Mouse (Mus musculus): ENCODE measurements at regions not wholly inside any gene's neighbourhood (a gene's known extent, or its start where the extent isn't known, plus 50 kb on each side); places are given as distances from the start of the nearest gene placed in this dataset.

DNA sequence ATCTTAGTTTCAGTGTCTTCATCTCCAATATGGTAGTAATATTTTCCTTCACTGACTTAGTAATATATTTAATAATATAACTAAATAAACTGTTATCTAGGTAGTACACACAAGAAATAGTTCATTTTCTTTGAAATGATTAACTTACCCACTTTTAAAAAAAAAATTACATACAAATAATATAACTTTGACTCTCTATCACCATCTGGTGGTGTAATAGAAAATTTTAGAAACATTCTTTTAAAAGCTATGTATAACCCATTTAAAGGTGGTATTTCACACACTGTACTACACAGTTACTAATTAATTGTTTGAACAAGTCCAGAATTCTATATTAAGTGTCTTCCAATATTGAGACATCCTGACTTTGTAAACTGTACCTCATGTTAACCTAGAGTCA lies 53.9 kb upstream of the Olfr266 start:
- DNase-seq (ENCODE audit: low read depth in 2 of 2, low spot score in 2 of 2) = peak in 1 of 2 experiments; percentile 14

DNA sequence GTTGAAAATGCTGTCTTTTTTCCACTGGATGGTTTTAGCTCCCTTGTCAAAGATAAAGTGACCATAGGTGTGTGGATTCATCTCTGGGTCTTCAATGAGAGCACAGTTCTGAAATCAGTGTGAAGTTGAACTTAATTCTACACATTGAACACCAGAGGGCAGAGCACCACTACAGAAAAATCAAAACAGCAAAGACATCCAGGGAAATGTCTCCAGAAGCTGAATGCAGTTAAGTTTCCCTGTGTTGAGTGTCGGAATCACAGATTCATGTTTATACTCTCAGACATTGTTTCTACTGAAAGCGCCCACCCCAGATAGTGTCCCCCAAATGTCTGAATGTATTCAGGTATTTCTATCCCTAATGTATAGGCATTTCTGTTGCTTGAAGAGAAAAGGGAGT lies 77.1 kb upstream of the Olfr266 start:
- peak in 1 of 2 experiments; percentile 17 for DNase-seq (ENCODE audit: low read depth in 2 of 2, low spot score in 2 of 2)

- DNase-seq (ENCODE audit: low read depth in 2 of 2, low spot score in 2 of 2) = no peak
Measured at GRCm38 (mm10) chr3:106906668-106907067, 80.6 kb upstream of the Olfr266 start.

GRCm38 (mm10) chr3:106936067-106936466 lies 99.9 kb upstream of the Kcna3 start:
- no peak for DNase-seq (ENCODE audit: low read depth in 2 of 2, low spot score in 2 of 2)

- DNase-seq (ENCODE audit: low read depth in 2 of 2, low spot score in 2 of 2) = peak; percentile 13 to 46
Measured at GRCm38 (mm10) chr3:106940095-106940494, 95.9 kb upstream of the Kcna3 start.

DNA sequence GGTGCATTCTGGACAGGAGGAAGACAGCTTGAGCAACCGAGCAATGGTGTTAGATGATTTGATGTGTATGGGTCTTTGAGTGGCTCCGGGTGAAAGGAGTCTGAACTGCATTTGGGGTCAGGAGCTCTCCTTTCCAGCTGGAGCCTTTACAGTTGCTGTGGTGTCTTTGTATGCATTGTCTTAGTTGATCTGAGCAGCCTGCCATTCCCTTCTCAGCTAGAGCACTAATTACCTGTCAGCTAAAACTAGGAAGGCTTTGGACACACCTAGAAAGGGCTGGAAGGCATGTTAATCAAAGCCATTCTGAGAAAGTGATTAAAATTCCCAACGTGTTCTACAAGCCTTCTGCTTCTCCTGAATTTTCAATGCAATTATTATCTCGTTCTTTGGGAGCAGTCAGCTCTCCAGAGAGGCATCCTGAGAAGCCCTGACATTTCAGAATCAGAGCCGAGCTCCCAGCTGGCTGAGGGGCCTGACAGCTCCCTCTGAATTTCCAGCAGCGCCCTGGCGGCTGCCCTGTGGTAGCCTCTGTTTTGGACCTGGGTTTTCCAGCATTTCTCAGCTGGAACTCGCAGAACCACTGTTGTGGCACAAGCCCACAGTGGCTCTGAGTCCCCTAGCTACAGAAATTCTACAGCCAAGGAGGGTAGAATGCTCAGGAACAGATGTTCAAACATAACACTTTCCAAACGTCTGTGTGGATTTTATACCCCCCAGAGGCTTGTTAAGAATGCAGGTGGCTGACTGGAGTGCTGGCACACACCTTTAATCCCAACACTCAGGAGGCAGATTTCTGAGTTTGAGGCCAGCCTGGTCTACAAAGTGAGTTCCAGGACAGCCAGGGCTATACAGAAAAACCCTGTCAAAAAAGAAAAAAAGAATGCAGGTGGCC lies 80.2 kb upstream of the Kcna3 start:
- no peak for DNase-seq (ENCODE audit: low read depth in 2 of 2, low spot score in 2 of 2)

- no peak for DNase-seq (ENCODE audit: low read depth in 2 of 2, low spot score in 2 of 2)
Measured at GRCm38 (mm10) chr3:106957162-106957895, 78.6 kb upstream of the Kcna3 start.

DNA sequence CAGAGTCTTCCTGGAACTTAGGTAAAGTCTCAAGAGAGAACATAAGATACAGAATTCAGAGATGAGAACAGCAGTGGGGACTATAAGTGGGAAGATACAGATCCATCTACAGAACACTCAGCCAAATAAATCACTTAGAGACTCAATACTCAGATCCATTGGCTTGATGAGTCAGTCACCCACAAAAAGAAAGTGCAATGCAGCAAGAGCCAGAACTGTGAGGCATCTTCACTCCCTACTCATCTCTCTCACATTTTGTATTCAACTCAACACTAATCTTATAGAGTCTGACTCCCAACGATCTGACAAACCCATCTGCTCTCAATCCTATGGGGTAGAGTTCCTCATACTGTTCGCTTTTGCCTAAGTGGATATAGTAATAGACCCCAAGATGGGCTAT lies 77.8 kb upstream of the Kcna3 start:
- DNase-seq (ENCODE audit: low read depth in 2 of 2, low spot score in 2 of 2) = no peak

GRCm38 (mm10) chr3:106960596-106960995 lies 75.4 kb upstream of the Kcna3 start:
- no peak for DNase-seq (ENCODE audit: low read depth in 2 of 2, low spot score in 2 of 2)

DNA sequence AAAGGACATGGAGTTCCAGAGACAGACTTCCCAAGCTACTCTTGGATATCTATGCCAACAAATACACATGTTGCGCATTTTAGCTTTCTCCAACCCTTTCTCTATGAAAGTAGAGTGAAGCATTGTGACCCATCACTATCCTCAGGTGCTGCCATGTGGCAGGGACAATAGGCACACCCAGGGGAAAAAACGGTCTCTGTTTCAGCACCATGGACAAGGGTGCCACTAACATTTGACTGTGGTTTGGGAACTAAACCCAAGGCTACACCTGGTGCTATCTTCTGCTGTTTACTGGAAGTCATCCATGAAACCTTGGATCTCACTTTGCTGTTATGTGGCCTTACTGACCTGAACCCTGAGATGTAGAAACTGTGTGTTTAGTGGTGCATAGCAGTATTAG lies 73.5 kb upstream of the Kcna3 start:
- peak in 1 of 2 experiments; percentile 11 for DNase-seq (ENCODE audit: low read depth in 2 of 2, low spot score in 2 of 2)

DNA sequence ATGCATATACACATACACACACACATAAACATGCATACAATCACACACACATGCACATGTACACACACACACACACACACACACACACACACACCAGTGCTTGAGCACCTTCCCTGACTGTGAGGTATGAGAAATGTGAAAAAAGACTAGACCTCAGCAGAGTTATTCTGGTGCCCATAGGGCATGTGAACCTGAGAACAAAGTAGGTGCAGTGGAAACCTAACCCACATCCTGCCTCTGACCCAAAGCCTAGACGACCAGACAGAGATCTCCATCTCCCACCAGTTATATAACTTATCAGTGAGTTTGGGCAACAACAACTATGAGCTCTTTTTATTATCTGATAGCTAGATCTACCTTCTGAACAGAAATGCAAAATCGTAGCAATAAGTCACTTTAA lies 69.8 kb upstream of the Kcna3 start:
- DNase-seq (ENCODE audit: low read depth in 2 of 2, low spot score in 2 of 2) = peak in 1 of 2 experiments; percentile 2

DNA sequence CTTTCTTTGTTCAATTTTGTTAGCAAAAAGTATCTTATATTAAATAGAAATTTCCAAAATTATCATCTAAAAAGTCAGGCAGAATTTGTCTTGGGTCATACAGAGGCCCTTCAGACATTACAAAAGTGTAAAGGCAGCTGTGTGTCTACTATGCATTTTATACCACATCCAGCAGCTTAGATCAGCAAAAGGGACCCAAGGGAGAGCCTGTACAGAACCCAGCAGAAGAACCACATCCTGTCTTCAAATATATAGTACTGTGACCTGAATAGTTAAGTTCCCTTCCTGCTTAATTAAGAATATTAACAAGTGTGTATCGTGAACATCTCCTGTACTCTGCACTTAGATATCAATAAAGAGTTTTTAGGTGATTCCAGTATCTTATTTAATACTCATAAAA lies 68.5 kb upstream of the Kcna3 start:
- no peak for DNase-seq (ENCODE audit: low read depth in 2 of 2, low spot score in 2 of 2)

GRCm38 (mm10) chr3:106974114-106974789 lies 61.7 kb upstream of the Kcna3 start:
- DNase-seq (ENCODE audit: low read depth in 2 of 2, low spot score in 2 of 2) = no peak

- DNase-seq (ENCODE audit: low read depth in 2 of 2, low spot score in 2 of 2) = no peak
Measured at GRCm38 (mm10) chr3:106978728-106979127, 57.2 kb upstream of the Kcna3 start.

DNA sequence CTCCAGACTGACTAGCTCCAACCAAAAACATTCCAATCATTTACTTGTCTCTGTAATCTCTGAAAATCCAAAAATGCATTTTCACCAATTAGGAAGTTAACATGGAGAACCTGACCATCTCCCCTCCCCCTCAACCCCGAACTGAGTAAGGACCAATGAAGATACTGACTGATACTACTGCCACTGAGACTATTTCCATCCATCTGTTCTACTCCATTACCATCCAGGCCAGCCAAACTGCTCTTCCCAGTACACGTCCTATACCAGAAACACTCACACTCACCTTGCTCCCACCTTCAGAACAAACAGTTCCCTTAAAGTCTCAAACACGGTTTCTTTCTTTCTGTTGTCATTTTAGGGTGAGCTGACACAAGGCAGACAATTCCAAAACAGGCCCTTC lies 55.1 kb upstream of the Kcna3 start:
- no peak for DNase-seq (ENCODE audit: low read depth in 2 of 2, low spot score in 2 of 2)

- DNase-seq (ENCODE audit: low read depth in 2 of 2, low spot score in 2 of 2) = no peak
Measured at GRCm38 (mm10) chr3:106981323-106981722, 54.6 kb upstream of the Kcna3 start.

- DNase-seq (ENCODE audit: low read depth in 2 of 2, low spot score in 2 of 2) = no peak
Measured at GRCm38 (mm10) chr3:106984231-106984630, 51.7 kb upstream of the Kcna3 start.

Data from CD8-positive naive resting alpha-beta T cell, adult 2 months (primary cell).